Mouse (Mus musculus) stomach, embryonic 14.5 days (tissue): ENCODE data around the gene Gm37240. TPM values are rescaled to one million over a fixed set of nuclear protein-coding genes. Genes with fewer than 3 reads are reported as not detected.

Source experiments
- ATAC-seq: fragments of 200-750 bp; cut with Nextera tagmentation; 2 replicates; pipeline ENCODE4 v1.8.0; 2017; ENCODE audit warnings: low read depth, moderate TSS enrichment; ENCODE audit not compliant: insufficient number of reproducible peaks, insufficient read depth, low FRiP score
- H3K27ac ChIP-seq: fragments of 300-500 bp; sonication (generic); 2 replicates; pipeline ENCODE4 v1.5.1; 2014; ENCODE audit warnings: mild to moderate bottlenecking, low read length, moderate library complexity, mixed read lengths
- H3K27me3 ChIP-seq: fragments of 300-500 bp; sonication (generic); 2 replicates; pipeline ENCODE4 v1.6.1; 2014; ENCODE audit warnings: low read length, control low read depth, mixed read lengths; ENCODE audit not compliant: control insufficient read depth, insufficient read depth
- H3K36me3 ChIP-seq: fragments of 300-500 bp; sonication (generic); 2 replicates; pipeline ENCODE4 v1.6.1; 2014; ENCODE audit warnings: mild to moderate bottlenecking, control low read depth, low read length, moderate library complexity, mixed read lengths; ENCODE audit not compliant: control insufficient read depth, insufficient read depth
- H3K4me1 ChIP-seq: fragments of 300-500 bp; sonication (generic); 2 replicates; pipeline ENCODE4 v1.6.1; 2014; ENCODE audit warnings: low read length, control low read depth, mixed read lengths; ENCODE audit not compliant: control insufficient read depth, insufficient read depth
- H3K4me2 ChIP-seq: fragments of 300-500 bp; sonication (generic); replicated peaks from 2 replicates; pipeline ENCODE4 v1.6.1; 2014; ENCODE audit warnings: low read depth, low read length, control low read depth
- H3K4me3 ChIP-seq: fragments of 300-500 bp; sonication (generic); 2 replicates; pipeline ENCODE4 v1.5.1; 2014; ENCODE audit warnings: low read depth, low read length, control low read depth
- H3K9ac ChIP-seq: fragments of 300-500 bp; sonication (generic); replicated peaks from 2 replicates; pipeline ENCODE4 v1.6.1; 2014; ENCODE audit warnings: low read depth, mild to moderate bottlenecking, control low read depth, low read length, moderate library complexity, mixed read lengths
- H3K9me3 ChIP-seq: fragments of 300-500 bp; sonication (generic); 2 replicates; pipeline ENCODE4 v1.6.1; 2016; ENCODE audit warnings: low read depth, low read length, control low read depth; ENCODE audit not compliant: control insufficient read depth
- WGBS: fragments of 180-500 bp; shearing (Covaris S2); extraction: QIAGEN DNeasy Blood & Tissue Kit; methylation state at CpG from one replicate; pipeline ENCODE4 v1.1.7; 2014; 5-methylcytosine and 5-hydroxymethylcytosine counted together
- polyA plus RNA-seq: library from polyadenylated mRNA; unstranded; fragments of >200 nt; fragmentation: Nextera tagmentation; extraction: Ambion mirVana; gene quantifications from 2 replicates; pipeline ENCODE4 v1.2.1, GENCODE M21; 2014

The Gm37240 gene
- polyA plus RNA-seq, 1 experiment from 2014 or later, result 9.6 TPM

DNA sequence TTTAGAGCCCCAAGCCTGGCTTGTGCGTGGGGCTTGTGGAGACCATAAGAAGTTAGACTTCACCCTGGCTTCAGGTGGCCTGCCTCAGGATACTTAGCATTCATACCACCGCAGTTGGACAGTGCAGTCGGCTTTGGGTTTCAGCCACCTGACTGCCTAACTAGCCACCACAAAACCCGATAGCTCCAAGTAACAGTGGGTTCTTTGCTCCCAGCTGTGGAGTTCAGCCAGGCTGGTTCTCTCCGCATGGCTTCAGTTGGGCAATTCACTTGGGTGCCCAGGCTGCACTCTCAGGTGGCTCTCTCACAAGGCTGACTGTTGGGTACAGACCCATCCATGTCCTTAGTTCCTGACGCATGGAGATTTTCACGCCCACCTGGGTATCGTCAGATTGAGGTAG, 1177.4 kb downstream of the Gm37240 start:
- H3K4me3 ChIP-seq, result no peak overlapping the region
- WGBS, result 88% methylated on average over 8 of the region's 8 CpGs
- H3K4me1 ChIP-seq, result no peaks in the 10 kb centered on the region
- no peaks in the 10 kb centered on the region for H3K9me3 ChIP-seq
- no peak overlapping the region for H3K27ac ChIP-seq
- ATAC-seq, result no peak
- H3K27me3 ChIP-seq, result no peaks in the 10 kb centered on the region
- no peaks in the 10 kb centered on the region for H3K36me3 ChIP-seq
- no peak overlapping the region for H3K9ac ChIP-seq
- H3K4me2 ChIP-seq, result no peak overlapping the region

DNA sequence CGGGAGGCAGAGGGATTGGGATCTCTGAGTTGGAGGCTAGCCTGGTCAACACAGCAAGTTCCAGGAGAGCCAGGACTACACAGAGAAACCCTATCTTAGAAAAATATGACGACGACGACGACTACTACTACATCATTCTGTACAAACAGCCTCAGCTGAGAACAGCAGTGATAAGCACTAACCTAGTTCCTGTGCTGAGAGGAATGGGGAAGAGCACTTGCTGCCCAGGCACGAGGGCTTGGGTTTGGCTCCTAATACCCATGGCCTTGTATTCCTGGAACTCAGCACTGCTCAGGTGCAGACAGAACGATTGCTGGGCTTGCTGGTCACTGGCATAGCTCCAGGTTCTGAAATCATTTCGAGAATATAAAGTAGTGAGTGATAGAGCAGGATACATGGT, 1178.2 kb downstream of the Gm37240 start:
- Histone ChIP-seq H3K27ac (no peak overlapping the region), H3K27me3 (no peaks in the 10 kb centered on the region), H3K9ac (no peak overlapping the region), H3K9me3 (no peaks in the 10 kb centered on the region), H3K36me3 (no peaks in the 10 kb centered on the region), H3K4me3 (no peak overlapping the region), H3K4me2 (no peak overlapping the region), H3K4me1 (no peaks in the 10 kb centered on the region)
- no peak for ATAC-seq
- WGBS, result 77% methylated on average over 8 of the region's 8 CpGs

DNA sequence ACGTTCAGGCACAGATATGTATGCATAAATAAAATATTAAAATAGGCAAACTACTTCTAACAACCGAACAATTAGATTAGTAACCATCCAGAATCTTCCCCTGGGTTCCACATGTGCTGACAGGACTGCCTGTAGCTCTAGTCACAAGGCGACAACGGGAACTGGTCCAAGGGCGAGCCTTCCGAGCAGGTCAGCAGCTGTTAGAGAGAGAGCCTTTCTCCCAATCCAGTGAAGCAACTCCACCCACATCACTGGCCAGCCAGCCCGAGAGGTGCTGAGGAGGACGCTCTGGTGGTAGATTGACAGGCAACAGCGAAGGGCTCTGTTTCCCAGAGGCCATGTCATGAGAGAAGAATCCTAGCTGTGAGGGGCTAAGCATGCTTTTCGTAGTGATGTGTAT, 1178.8 kb downstream of the Gm37240 start:
- H3K4me2 ChIP-seq, result no peak overlapping the region
- no peak overlapping the region for H3K9ac ChIP-seq
- no peaks in the 10 kb centered on the region for H3K9me3 ChIP-seq
- H3K4me1 ChIP-seq, result no peaks in the 10 kb centered on the region
- 74% methylated on average over 10 of the region's 10 CpGs for WGBS
- no peak overlapping the region for H3K27ac ChIP-seq
- no peaks in the 10 kb centered on the region for H3K27me3 ChIP-seq
- H3K4me3 ChIP-seq, result no peak overlapping the region
- no peak for ATAC-seq
- no peaks in the 10 kb centered on the region for H3K36me3 ChIP-seq

DNA sequence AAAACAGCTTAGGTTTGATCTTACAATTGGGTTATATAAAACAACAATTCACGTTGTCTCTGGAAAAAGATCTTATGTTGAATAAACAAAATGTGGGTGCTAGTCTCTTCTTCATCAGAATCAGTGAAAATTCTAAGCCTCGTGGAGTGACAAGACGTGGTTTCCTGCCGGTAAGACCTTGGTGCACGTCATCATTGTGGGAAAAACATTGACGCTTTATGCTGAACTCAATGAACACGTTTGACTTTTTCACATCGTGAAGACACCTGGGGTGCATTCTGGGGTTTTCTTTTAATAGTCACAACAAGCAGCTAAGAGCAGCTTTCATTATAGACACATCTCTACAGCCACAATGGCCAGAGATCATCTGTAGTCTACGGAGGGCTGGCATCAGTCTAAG, 1182.1 kb downstream of the Gm37240 start:
- Histone ChIP-seq H3K27ac (no peak overlapping the region), H3K36me3 (no peaks in the 10 kb centered on the region), H3K4me3 (no peak overlapping the region), H3K9me3 (no peaks in the 10 kb centered on the region), H3K9ac (no peak overlapping the region), H3K27me3 (no peaks in the 10 kb centered on the region), H3K4me1 (no peaks in the 10 kb centered on the region), H3K4me2 (no peak overlapping the region)
- WGBS, result 90% methylated on average over 9 of the region's 9 CpGs
- ATAC-seq, result no peak

DNA sequence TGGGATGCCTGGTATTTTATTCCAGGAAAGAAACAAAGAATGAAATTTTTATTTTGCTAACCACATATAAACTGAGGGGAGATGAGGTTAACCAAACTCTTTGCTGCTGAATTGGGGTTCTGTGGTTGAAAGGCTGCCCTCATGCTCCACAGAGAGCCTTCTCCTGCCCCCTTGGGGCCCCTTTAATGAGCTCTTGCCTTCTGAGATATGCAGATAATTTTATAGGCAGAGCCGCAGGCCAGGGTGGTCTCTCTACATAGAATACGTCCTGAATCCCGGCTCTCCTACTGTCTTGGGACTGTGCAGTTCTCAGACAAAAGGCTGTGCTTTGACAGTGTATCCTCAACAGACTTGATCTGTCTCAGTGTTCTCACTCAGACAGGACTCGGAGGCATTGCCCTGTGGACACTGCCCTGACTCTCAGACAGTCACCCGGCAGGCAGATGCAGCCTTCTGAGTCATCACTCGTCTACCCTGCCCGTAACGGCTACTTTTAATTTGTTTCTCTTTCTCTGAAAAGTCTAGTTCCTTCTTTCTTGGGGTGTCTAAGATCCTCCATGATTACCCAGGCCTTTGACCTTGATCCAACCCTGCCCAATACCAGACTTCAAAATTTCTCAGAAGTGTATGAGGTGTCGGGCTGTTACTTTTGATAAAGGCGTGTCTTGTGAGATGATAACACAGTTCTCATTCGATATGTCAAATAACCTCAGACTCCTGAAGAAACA, 1184.1 kb downstream of the Gm37240 start:
- 72% methylated on average over 11 of the region's 11 CpGs for whole genome bisulfite sequencing
- Histone ChIP-seq H3K27ac (no peak overlapping the region), H3K4me2 (no peak overlapping the region), H3K27me3 (no peaks in the 10 kb centered on the region), H3K4me1 (no peaks in the 10 kb centered on the region), H3K36me3 (no peaks in the 10 kb centered on the region), H3K4me3 (no peak overlapping the region), H3K9me3 (no peaks in the 10 kb centered on the region), H3K9ac (no peak overlapping the region)
- 0 out of 2 replicates have a peak, but pooled peaks have one; percentile 28 for ATAC-seq

DNA sequence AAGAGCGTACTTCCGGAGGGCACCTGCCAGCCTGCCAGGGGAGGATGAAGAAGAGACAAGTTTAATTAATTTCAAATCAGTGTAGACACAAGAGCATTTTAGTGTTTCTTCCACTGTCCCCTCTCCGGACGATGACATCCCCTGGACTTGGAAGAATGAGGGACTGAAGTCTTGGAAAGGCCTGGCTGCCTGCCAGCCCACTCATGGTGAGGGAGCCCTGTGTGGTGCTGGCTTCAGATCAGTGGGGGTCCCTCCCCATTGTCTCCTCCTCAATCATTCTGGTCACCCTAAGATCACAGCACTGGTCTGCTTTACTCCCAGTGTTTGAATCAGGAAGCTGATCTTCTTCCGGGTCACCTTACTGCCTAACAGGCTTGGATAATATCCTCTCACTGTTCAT, 1185.4 kb downstream of the Gm37240 start:
- no peaks in the 10 kb centered on the region for H3K36me3 ChIP-seq
- H3K27me3 ChIP-seq, result no peaks in the 10 kb centered on the region
- no peaks in the 10 kb centered on the region for H3K9me3 ChIP-seq
- H3K4me2 ChIP-seq, result no peak overlapping the region
- H3K4me3 ChIP-seq, result no peak overlapping the region
- H3K4me1 ChIP-seq, result no peaks in the 10 kb centered on the region
- H3K9ac ChIP-seq, result no peak overlapping the region
- ATAC-seq, result no peak
- H3K27ac ChIP-seq, result no peak overlapping the region
- 76% methylated on average over 5 of the region's 5 CpGs for WGBS

DNA sequence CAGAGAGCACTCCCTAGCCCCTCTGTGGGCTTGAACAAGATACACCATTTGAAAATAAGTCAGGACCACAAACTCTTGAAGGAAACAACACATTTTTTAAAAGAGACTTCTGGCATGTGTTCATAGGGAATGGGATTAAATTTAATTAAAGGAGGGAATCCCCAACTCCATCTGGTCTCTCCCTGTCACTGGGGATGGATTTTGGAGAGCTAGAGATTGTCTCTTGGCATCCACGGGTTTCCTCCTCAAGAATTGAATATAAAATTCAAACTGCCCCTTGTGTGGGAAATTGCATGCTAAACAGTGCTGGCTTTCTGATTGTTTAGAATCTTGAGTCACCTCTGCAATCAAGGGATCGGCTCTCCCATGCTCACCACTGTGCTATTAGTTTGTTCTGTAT, 1185.8 kb downstream of the Gm37240 start:
- H3K4me2 ChIP-seq, result no peak overlapping the region
- H3K9ac ChIP-seq, result no peak overlapping the region
- peaks cover 4% of the 10 kb centered on the region; the same call in 1 of the 2 replicates for H3K4me1 ChIP-seq
- ATAC-seq, result no peak
- H3K9me3 ChIP-seq, result no peaks in the 10 kb centered on the region
- 75% methylated on average over 2 of the region's 2 CpGs for WGBS
- H3K27ac ChIP-seq, result no peak overlapping the region
- no peaks in the 10 kb centered on the region for H3K36me3 ChIP-seq
- H3K4me3 ChIP-seq, result no peak overlapping the region
- no peaks in the 10 kb centered on the region for H3K27me3 ChIP-seq

DNA sequence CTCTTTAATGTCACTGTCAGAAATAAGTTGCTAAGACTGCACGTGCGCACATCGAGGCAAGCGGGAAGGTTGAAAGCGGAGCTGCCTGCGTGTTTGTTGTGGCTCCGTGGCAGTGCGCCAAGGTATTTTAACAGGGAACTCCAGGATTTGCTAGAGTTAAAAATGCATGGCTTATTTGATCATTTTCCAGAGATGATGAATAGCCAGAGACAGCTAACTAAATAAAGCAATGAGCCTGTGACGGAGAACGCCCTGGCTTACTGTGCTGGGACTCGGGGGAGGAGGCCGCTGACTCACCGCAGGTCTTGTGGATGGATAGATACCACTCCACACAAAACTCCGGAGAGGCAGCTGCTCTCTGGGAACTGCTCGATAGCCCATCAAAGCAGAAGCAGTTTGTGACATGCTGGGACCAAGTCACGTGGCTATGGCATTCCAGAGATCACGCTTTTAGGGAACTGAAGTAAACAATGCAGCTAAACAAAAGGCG, 1190.8 kb downstream of the Gm37240 start:
- peak; percentile 66 for ATAC-seq
- H3K4me3 ChIP-seq, result no peak overlapping the region
- peak overlapping the region; percentile 17; the same call in 1 of the 2 replicates for H3K27ac ChIP-seq
- WGBS, result 7% methylated on average over 18 of the region's 18 CpGs
- H3K9me3 ChIP-seq, result no peaks in the 10 kb centered on the region
- peak overlapping the region; percentile 28 for H3K4me2 ChIP-seq
- no peaks in the 10 kb centered on the region for H3K36me3 ChIP-seq
- H3K9ac ChIP-seq, result no peak overlapping the region
- H3K4me1 ChIP-seq, result peaks cover 12% of the 10 kb centered on the region; the same call in 1 of the 2 replicates
- H3K27me3 ChIP-seq, result no peaks in the 10 kb centered on the region
